Mouse (Mus musculus) testis, postnatal 10 days (tissue): Measurements from ENCODE around the gene Cad.

Source experiments
- DNase-seq: peaks from one replicate; pipeline ENCODE4 v3.0.0; 2021; ENCODE audit warnings: low spot score

Gene Cad

DNA sequence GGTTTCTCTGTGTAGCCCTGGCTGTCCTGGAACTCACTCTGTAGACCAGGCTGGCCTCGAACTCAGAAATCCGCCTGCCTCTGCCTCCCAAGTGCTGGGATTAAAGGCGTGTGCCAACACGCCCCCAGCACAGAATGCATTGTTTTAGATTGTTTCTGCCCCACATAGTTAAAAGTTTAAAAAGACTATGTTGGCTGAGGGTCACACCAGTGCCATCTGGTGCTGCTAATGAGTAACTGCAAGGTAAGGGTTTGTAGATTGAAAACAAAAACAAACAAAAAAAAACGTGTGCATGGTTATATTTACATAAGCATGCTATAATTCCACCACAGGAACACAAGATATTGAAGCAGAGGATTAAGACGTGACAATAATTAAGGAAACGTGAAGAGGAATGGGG lies 56.2 kb downstream of the Cad start:
- DNase-seq: no peak

GRCm38 (mm10) chr5:31116354-31116753 lies 61.8 kb downstream of the Cad start, which contains the start of gene Trim54:
Gene Trim54, plus strand, starts transcription at chr5:31116712.
- no peak for DNase-seq

GRCm38 (mm10) chr5:31116912-31117311 lies 62.3 kb downstream of the Cad start:
- no peak for DNase-seq

- no peak for DNase-seq
Measured at GRCm38 (mm10) chr5:31121111-31121510, 66.5 kb downstream of the Cad start.

- no peak for DNase-seq
Measured at GRCm38 (mm10) chr5:31123481-31123880, 68.9 kb downstream of the Cad start.

GRCm38 (mm10) chr5:31126050-31126449 lies 71.5 kb downstream of the Cad start:
- DNase-seq: no peak
